Mouse (Mus musculus): ENCODE measurements at regions not wholly inside any gene's neighbourhood (a gene's known extent, or its start where the extent isn't known, plus 50 kb on each side); places are given as distances from the start of the nearest gene placed in this dataset.

DNA sequence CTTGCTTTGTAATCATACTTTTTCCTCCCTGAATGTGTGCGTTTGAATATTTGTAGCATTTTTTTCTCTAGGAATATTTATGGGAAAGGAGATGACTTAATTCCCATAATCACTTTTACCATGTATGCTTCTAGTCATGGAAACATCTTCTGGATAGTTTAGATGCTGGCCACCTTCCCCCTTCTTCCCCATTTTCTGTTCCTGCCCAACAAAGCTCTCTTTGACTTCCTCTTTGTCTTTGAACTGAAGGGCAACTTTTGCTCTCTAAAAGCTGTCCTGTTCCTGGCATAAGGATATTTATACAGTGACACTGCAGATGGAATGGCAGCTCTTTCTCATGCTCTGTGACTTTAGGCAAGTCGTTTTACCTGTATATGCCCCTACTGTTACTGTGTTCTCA, 370.2 kb upstream of the Pkn2 start:
- DNase-seq = no peak
- no peak overlapping the region for H3K27ac ChIP-seq (ENCODE audit: insufficient read depth, low read depth, low read length)
- H3K36me3 ChIP-seq (ENCODE audit: control insufficient read depth, insufficient read depth, low read length) = no peaks in the 10 kb centered on the region
- WGBS = 76% methylated on average over 2 of the region's 2 CpGs
- H3K4me3 ChIP-seq (ENCODE audit: insufficient read depth, low read depth, low read length) = no peak overlapping the region
- TF ChIP-seq CTCF (conservative IDR thresholded peaks at IDR 0.05; ENCODE audit: insufficient read depth, insufficient read length, low read depth, low read length) (no peak), POLR2A (IDR thresholded peaks at IDR 0.05; ENCODE audit: low read depth, low read length) (no peak)
- no peaks in the 10 kb centered on the region; the same call in 1 of the 2 replicates for H3K27me3 ChIP-seq (replicated peaks; ENCODE audit: control insufficient read depth, insufficient read depth, low read length)
- no peaks in the 10 kb centered on the region for H3K4me1 ChIP-seq (ENCODE audit: control insufficient read depth, insufficient read depth, low read length)

DNA sequence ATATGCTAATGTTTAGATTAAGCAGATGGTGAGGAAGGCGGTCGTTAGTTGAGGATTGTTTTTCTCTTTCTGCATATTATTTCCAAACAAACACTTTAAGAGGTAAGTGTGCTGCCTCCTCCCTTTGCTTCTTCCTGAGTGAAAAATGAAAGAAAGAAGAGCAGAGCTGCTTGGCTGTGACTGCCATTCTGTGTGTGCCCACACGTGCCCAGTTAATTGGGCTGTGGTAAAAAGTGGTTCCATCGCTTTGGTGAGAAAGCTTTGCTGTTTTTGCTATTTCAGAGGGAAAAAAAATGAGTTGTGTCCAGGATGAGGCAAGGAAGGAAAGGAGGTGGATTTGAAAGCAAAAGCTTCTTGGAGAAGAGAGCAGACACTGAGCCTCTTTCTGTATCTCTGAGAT, 360.9 kb upstream of the Pkn2 start:
- Histone ChIP-seq H3K36me3 (ENCODE audit: control insufficient read depth, insufficient read depth, low read length) (no peaks in the 10 kb centered on the region), H3K4me3 (ENCODE audit: insufficient read depth, low read depth, low read length) (no peak overlapping the region), H3K27ac (ENCODE audit: insufficient read depth, low read depth, low read length) (no peak overlapping the region), H3K4me1 (ENCODE audit: control insufficient read depth, insufficient read depth, low read length) (no peaks in the 10 kb centered on the region), H3K27me3 (replicated peaks; ENCODE audit: control insufficient read depth, insufficient read depth, low read length) (no peaks in the 10 kb centered on the region)
- TF ChIP-seq CTCF (conservative IDR thresholded peaks at IDR 0.05; ENCODE audit: insufficient read depth, insufficient read length, low read depth, low read length) (no peak), POLR2A (IDR thresholded peaks at IDR 0.05; ENCODE audit: low read depth, low read length) (no peak)
- DNase-seq = no peak
- WGBS = 71% methylated on average over 4 of the region's 4 CpGs

DNA sequence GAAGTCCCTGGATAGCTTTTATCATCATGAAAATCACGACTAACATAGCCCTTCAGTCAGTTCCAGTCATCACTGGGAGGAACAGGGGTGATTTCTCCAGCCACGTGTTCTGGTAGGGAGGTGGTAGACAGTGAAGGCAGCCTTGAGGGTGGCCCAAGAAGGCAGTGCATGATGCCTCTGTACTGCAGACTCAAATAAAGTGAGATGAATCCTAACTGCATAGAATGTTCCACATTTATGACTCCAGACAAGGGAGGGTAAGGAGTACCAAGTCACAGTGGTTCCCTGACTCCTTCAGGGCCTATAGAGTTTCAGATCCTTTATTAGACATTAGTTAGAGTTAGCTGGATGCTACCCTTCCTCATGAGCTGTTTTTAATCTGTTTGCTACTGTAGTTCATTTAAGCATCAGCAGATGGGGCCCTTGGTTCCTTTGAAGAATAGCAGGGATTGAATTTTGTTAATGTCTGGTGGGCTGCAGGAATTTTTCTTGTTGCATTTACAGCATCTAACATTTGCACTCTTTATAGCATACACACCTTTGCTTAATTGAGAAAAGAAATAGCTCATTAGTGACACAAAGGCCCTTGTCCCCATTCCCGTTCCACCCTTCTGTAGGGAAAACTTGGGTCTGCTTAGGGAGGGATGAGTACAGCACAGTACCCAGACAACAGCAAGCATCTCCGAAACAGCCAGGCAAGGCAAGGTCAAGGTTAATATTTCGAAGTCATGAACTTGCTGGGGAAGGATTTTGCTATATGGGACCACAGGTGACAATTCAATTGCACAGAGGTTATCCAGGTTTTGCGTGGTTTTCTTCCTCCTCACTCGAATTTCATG, 359.0 kb upstream of the Pkn2 start:
- TF ChIP-seq POLR2A (IDR thresholded peaks at IDR 0.05; ENCODE audit: low read depth, low read length) (no peak), CTCF (conservative IDR thresholded peaks at IDR 0.05; ENCODE audit: insufficient read depth, insufficient read length, low read depth, low read length) (no peak)
- no peak for DNase-seq
- no peak overlapping the region for H3K4me3 ChIP-seq (ENCODE audit: insufficient read depth, low read depth, low read length)
- H3K27ac ChIP-seq (ENCODE audit: insufficient read depth, low read depth, low read length) = no peak overlapping the region
- no peaks in the 10 kb centered on the region for H3K27me3 ChIP-seq (replicated peaks; ENCODE audit: control insufficient read depth, insufficient read depth, low read length)
- no peaks in the 10 kb centered on the region for H3K36me3 ChIP-seq (ENCODE audit: control insufficient read depth, insufficient read depth, low read length)
- H3K4me1 ChIP-seq (ENCODE audit: control insufficient read depth, insufficient read depth, low read length) = no peaks in the 10 kb centered on the region
- 68% methylated on average over 7 of the region's 7 CpGs for WGBS

DNA sequence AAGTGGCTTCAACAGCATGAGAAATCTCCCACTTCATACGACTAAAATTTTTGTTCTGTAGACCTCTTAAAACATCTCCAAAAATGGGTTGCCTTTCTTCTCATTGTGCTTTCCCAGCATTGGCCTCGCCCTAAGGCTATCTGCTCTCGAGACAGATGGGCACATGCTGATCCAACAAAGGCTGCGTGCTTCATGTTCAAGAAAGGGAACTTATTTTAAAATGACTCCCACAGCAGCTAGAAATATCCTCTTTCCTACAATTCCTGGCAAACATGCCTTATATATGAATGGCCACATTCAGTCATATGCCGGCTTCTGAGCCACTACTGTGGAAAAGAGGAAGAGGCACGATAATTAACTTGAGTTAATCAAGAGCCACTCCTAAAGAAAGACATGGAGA, 356.7 kb upstream of the Pkn2 start:
- Histone ChIP-seq H3K36me3 (ENCODE audit: control insufficient read depth, insufficient read depth, low read length) (no peaks in the 10 kb centered on the region), H3K27ac (ENCODE audit: insufficient read depth, low read depth, low read length) (no peak overlapping the region), H3K4me1 (ENCODE audit: control insufficient read depth, insufficient read depth, low read length) (no peaks in the 10 kb centered on the region), H3K27me3 (replicated peaks; ENCODE audit: control insufficient read depth, insufficient read depth, low read length) (no peaks in the 10 kb centered on the region), H3K4me3 (ENCODE audit: insufficient read depth, low read depth, low read length) (no peak overlapping the region)
- WGBS = 90% methylated on average over 6 of the region's 6 CpGs
- TF ChIP-seq CTCF (conservative IDR thresholded peaks at IDR 0.05; ENCODE audit: insufficient read depth, insufficient read length, low read depth, low read length) (no peak), POLR2A (IDR thresholded peaks at IDR 0.05; ENCODE audit: low read depth, low read length) (no peak)
- DNase-seq = no peak

DNA sequence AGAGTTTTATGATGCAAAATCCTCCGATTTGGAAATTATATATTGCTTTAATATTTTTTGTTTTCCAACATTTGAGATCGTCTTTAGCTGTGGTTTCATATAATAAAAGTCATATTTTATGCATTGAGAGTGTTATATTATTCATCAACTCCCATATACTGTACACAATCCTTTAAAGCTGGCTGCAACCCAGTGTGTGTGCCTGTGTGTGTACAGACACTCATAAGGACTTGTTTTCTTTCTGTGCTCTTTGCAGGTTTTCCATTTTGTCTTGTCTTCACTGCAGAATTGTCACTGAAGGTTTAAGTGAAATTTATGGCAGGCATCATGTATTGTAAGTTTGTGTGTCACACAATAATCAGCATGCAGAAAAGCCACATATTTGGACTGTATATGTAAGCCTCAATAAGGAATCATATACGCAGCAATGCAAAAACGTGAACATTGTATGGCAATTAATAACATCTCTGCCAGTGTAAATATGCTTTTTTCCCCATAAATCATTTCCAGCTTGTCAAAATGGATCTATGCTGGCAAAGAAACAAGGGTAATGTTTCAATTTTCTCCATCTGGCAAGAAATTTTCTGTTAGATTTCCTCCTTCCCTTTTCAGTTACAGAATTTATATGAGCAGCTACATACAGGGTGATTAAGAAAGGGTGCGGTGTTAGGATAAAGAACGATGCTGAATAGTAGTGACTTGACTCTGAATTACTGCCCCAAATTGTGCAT, 342.4 kb upstream of the Pkn2 start:
- H3K36me3 ChIP-seq (ENCODE audit: control insufficient read depth, insufficient read depth, low read length) = no peaks in the 10 kb centered on the region
- TF ChIP-seq POLR2A (IDR thresholded peaks at IDR 0.05; ENCODE audit: low read depth, low read length) = no peak
- no peak for TF ChIP-seq CTCF (conservative IDR thresholded peaks at IDR 0.05; ENCODE audit: insufficient read depth, insufficient read length, low read depth, low read length)
- no peaks in the 10 kb centered on the region for H3K4me1 ChIP-seq (ENCODE audit: control insufficient read depth, insufficient read depth, low read length)
- no peak overlapping the region for H3K4me3 ChIP-seq (ENCODE audit: insufficient read depth, low read depth, low read length)
- 79% methylated on average over 6 of the region's 6 CpGs for WGBS
- no peak overlapping the region for H3K27ac ChIP-seq (ENCODE audit: insufficient read depth, low read depth, low read length)
- H3K27me3 ChIP-seq (replicated peaks; ENCODE audit: control insufficient read depth, insufficient read depth, low read length) = no peaks in the 10 kb centered on the region
- DNase-seq = no peak

DNA sequence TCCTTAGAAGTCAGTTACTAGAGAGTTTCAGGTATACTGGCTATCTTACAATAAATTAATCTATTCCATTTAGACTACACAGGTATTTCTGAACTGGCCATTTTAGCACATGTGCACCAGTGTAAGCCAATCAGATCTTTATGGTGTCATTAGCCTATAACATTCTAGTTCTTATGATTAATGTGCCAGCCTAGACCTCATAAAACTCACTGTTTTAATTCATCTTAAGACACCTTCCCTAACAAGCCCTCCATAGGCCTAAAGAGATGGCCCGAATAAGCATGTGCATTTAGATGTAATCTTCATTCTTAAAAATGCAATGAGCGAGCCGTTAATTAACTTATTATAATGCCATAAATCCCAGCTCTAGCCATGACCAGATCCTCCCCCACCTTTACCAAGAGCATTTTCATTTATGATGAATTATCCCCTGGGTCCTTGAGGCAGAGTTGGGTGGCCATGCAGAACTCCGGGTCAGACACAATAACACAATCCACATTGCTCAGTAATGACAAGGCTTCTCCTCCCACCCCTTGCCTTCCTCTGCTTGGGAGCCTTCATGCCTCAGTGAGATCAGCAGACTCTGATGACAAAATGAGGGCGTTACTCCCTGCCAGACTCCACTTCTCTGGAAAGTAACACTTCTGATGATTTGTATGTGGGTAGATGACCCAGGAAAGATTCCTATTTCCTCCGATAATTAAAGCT, 311.6 kb upstream of the Pkn2 start:
- DNase-seq = no peak
- 38% methylated on average over 6 of the region's 6 CpGs for WGBS
- Histone ChIP-seq H3K27ac (ENCODE audit: insufficient read depth, low read depth, low read length) (no peak overlapping the region), H3K4me1 (ENCODE audit: control insufficient read depth, insufficient read depth, low read length) (no peaks in the 10 kb centered on the region), H3K27me3 (replicated peaks; ENCODE audit: control insufficient read depth, insufficient read depth, low read length) (0 out of 2 replicates have a peak, but pooled peaks cover 1% of the 10 kb centered on the region), H3K36me3 (ENCODE audit: control insufficient read depth, insufficient read depth, low read length) (no peaks in the 10 kb centered on the region), H3K4me3 (ENCODE audit: insufficient read depth, low read depth, low read length) (no peak overlapping the region)
- TF ChIP-seq POLR2A (IDR thresholded peaks at IDR 0.05; ENCODE audit: low read depth, low read length) = no peak
- no peak for TF ChIP-seq CTCF (conservative IDR thresholded peaks at IDR 0.05; ENCODE audit: insufficient read depth, insufficient read length, low read depth, low read length)

DNA sequence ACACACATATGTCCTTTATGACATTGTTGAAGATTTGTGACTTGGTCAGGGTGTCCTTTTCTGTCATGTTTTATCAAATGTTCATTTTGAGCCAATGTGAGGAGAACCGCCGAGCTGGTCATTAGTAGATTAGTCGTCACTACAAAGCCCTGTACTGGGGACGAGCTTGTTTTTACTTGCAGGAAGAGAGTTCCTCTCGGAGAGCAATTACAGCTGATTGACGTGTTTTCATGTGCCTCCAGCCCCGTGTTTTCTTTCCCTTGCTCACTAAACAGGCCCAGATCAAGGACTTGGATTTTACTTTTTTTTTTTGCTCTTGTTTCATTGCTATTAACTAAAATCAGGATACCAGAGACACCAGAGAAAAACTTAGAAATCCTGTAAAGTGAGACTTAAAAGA, 307.1 kb upstream of the Pkn2 start:
- no peak overlapping the region for H3K27ac ChIP-seq (ENCODE audit: insufficient read depth, low read depth, low read length)

More for the DNA sequence above, 307.1 kb upstream of the Pkn2 start:
- no peaks in the 10 kb centered on the region for H3K4me1 ChIP-seq (ENCODE audit: control insufficient read depth, insufficient read depth, low read length)
- H3K27me3 ChIP-seq (replicated peaks; ENCODE audit: control insufficient read depth, insufficient read depth, low read length) = 0 out of 2 replicates have a peak, but pooled peaks cover 1% of the 10 kb centered on the region
- no peak overlapping the region for H3K4me3 ChIP-seq (ENCODE audit: insufficient read depth, low read depth, low read length)
- TF ChIP-seq POLR2A (IDR thresholded peaks at IDR 0.05; ENCODE audit: low read depth, low read length) = no peak
- no peak for TF ChIP-seq CTCF (conservative IDR thresholded peaks at IDR 0.05; ENCODE audit: insufficient read depth, insufficient read length, low read depth, low read length)
- 29% methylated on average over 7 of the region's 7 CpGs for WGBS
- no peak for DNase-seq
- H3K36me3 ChIP-seq (ENCODE audit: control insufficient read depth, insufficient read depth, low read length) = no peaks in the 10 kb centered on the region

Measured in kidney, adult 2 months (tissue).